Mouse (Mus musculus): Measurements from ENCODE around the gene Cryzl2. TPM values are rescaled to one million over a fixed set of nuclear protein-coding genes. Genes with fewer than 3 reads are reported as not detected.

Cryzl2 gene
- total and polyA plus RNA-seq, 2 experiments from 2014 or later, result 6.9 to 12.8 TPM

- Histone ChIP-seq H3K4me3 (ENCODE audit: low read depth, low read length) (no peak overlapping the region), H3K9me3 (ENCODE audit: low read length) (no peaks in the 10 kb centered on the region), H3K9ac (no peak overlapping the region), H3K4me2 (ENCODE audit: low read depth) (no peak overlapping the region), H3K27ac (ENCODE audit: low read depth, low read length) (no peak overlapping the region), H3K4me1 (ENCODE audit: insufficient read depth) (peaks cover 6% of the 10 kb centered on the region; the same call in 1 of the 2 replicates), H3K36me3 (ENCODE audit: insufficient read depth) (no peaks in the 10 kb centered on the region), H3K27me3 (ENCODE audit: insufficient read depth, low read length) (0 out of 2 replicates have a peak, but pooled peaks cover 4% of the 10 kb centered on the region)
- 65% methylated on average over 6 of the region's 6 CpGs for WGBS
- ATAC-seq (no peak), DNase-seq (no peak)
- no peak for TF ChIP-seq CTCF (IDR thresholded peaks at IDR 0.05; ENCODE audit: low read depth)
Observed at GRCm38 (mm10) chr1:157454876-157455275, 3.5 kb upstream of the Cryzl2 start.

- no peak for TF ChIP-seq CTCF (IDR thresholded peaks at IDR 0.05; ENCODE audit: low read depth)
- Histone ChIP-seq H3K4me2 (ENCODE audit: low read depth) (no peak overlapping the region), H3K27me3 (ENCODE audit: insufficient read depth, low read length) (no peaks in the 10 kb centered on the region), H3K4me3 (ENCODE audit: low read depth, low read length) (no peak overlapping the region), H3K9me3 (ENCODE audit: low read length) (no peaks in the 10 kb centered on the region), H3K9ac (no peak overlapping the region), H3K36me3 (ENCODE audit: insufficient read depth) (no peaks in the 10 kb centered on the region), H3K27ac (ENCODE audit: low read depth, low read length) (no peak overlapping the region), H3K4me1 (ENCODE audit: insufficient read depth) (peaks cover 4% of the 10 kb centered on the region; the same call in 1 of the 2 replicates)
- no peak for DNase-seq
- 37% methylated on average over 3 of the region's 3 CpGs for WGBS
- no peak for ATAC-seq
Observed at GRCm38 (mm10) chr1:157457789-157458188, 588 bp upstream of the Cryzl2 start.

GRCm38 (mm10) chr1:157459904-157460303 is 1.5 kb downstream of the Cryzl2 start:
- DNase-seq (no peak), ATAC-seq (no peak)
- no peak for TF ChIP-seq CTCF (IDR thresholded peaks at IDR 0.05; ENCODE audit: low read depth)
- no peak overlapping the region for H3K27ac ChIP-seq (ENCODE audit: low read depth, low read length)
- peaks cover 4% of the 10 kb centered on the region; the same call in 1 of the 2 replicates for H3K4me1 ChIP-seq (ENCODE audit: insufficient read depth)
- no peaks in the 10 kb centered on the region for H3K36me3 ChIP-seq (ENCODE audit: insufficient read depth)
- H3K9ac ChIP-seq, result no peak overlapping the region
- H3K9me3 ChIP-seq (ENCODE audit: low read length), result no peaks in the 10 kb centered on the region
- H3K4me2 ChIP-seq (ENCODE audit: low read depth), result no peak overlapping the region
- H3K27me3 ChIP-seq (ENCODE audit: insufficient read depth, low read length), result no peaks in the 10 kb centered on the region
- WGBS, result 94% methylated on average over 5 of the region's 5 CpGs
- H3K4me3 ChIP-seq (ENCODE audit: low read depth, low read length), result no peak overlapping the region

GRCm38 (mm10) chr1:157461276-157461675 is 2.9 kb downstream of the Cryzl2 start:
- DNase-seq (no peak), ATAC-seq (no peak)
- H3K9ac ChIP-seq, result no peak overlapping the region
- H3K4me2 ChIP-seq (ENCODE audit: low read depth), result no peak overlapping the region
- peaks cover 4% of the 10 kb centered on the region; the same call in 1 of the 2 replicates for H3K4me1 ChIP-seq (ENCODE audit: insufficient read depth)
- no peaks in the 10 kb centered on the region for H3K36me3 ChIP-seq (ENCODE audit: insufficient read depth)
- no peak overlapping the region for H3K27ac ChIP-seq (ENCODE audit: low read depth, low read length)
- WGBS, result 93% methylated on average over 5 of the region's 5 CpGs
- no peaks in the 10 kb centered on the region for H3K27me3 ChIP-seq (ENCODE audit: insufficient read depth, low read length)
- H3K4me3 ChIP-seq (ENCODE audit: low read depth, low read length), result no peak overlapping the region
- no peak for TF ChIP-seq CTCF (IDR thresholded peaks at IDR 0.05; ENCODE audit: low read depth)
- H3K9me3 ChIP-seq (ENCODE audit: low read length), result no peaks in the 10 kb centered on the region

- peaks cover 4% of the 10 kb centered on the region; the same call in 1 of the 2 replicates for H3K4me1 ChIP-seq (ENCODE audit: insufficient read depth)
- no peak for TF ChIP-seq CTCF (IDR thresholded peaks at IDR 0.05; ENCODE audit: low read depth)
- no peak overlapping the region for H3K4me3 ChIP-seq (ENCODE audit: low read depth, low read length)
- no peak overlapping the region for H3K27ac ChIP-seq (ENCODE audit: low read depth, low read length)
- H3K36me3 ChIP-seq (ENCODE audit: insufficient read depth), result no peaks in the 10 kb centered on the region
- no peak overlapping the region for H3K9ac ChIP-seq
- H3K9me3 ChIP-seq (ENCODE audit: low read length), result no peaks in the 10 kb centered on the region
- H3K4me2 ChIP-seq (ENCODE audit: low read depth), result no peak overlapping the region
- DNase-seq (no peak), ATAC-seq (no peak)
- no peaks in the 10 kb centered on the region for H3K27me3 ChIP-seq (ENCODE audit: insufficient read depth, low read length)
- 28% methylated on average over 3 of the region's 3 CpGs for WGBS
Observed at GRCm38 (mm10) chr1:157462336-157462735, 4.0 kb downstream of the Cryzl2 start.

- no peak overlapping the region for H3K9ac ChIP-seq
- ATAC-seq (no peak), DNase-seq (no peak)
- peak; percentile 49 for TF ChIP-seq CTCF (IDR thresholded peaks at IDR 0.05; ENCODE audit: low read depth)
- no peak overlapping the region for H3K4me2 ChIP-seq (ENCODE audit: low read depth)
- no peak overlapping the region for H3K27ac ChIP-seq (ENCODE audit: low read depth, low read length)
- H3K4me3 ChIP-seq (ENCODE audit: low read depth, low read length), result no peak overlapping the region
- H3K9me3 ChIP-seq (ENCODE audit: low read length), result no peaks in the 10 kb centered on the region
- no peaks in the 10 kb centered on the region for H3K36me3 ChIP-seq (ENCODE audit: insufficient read depth)
- whole genome bisulfite sequencing, result 58% methylated on average over 3 of the region's 3 CpGs
- H3K27me3 ChIP-seq (ENCODE audit: insufficient read depth, low read length), result no peaks in the 10 kb centered on the region
- H3K4me1 ChIP-seq (ENCODE audit: insufficient read depth), result no peaks in the 10 kb centered on the region
Observed at GRCm38 (mm10) chr1:157465194-157465593, 6.8 kb downstream of the Cryzl2 start.

GRCm38 (mm10) chr1:157467866-157468265 is 9.5 kb downstream of the Cryzl2 start:
- no peak for ATAC-seq
- no peak for TF ChIP-seq CTCF (IDR thresholded peaks at IDR 0.05; ENCODE audit: low read depth)
- no peaks in the 10 kb centered on the region for H3K9me3 ChIP-seq (ENCODE audit: low read length)
- no peaks in the 10 kb centered on the region for H3K4me1 ChIP-seq (ENCODE audit: insufficient read depth)
- H3K4me3 ChIP-seq (ENCODE audit: low read depth, low read length), result no peak overlapping the region
- H3K27ac ChIP-seq (ENCODE audit: low read depth, low read length), result no peak overlapping the region
- 96% methylated on average over 8 of the region's 8 CpGs for WGBS
- no peaks in the 10 kb centered on the region for H3K36me3 ChIP-seq (ENCODE audit: insufficient read depth)
- H3K9ac ChIP-seq, result no peak overlapping the region
- DNase-seq, result no peak
- H3K27me3 ChIP-seq (ENCODE audit: insufficient read depth, low read length), result no peaks in the 10 kb centered on the region
- no peak overlapping the region for H3K4me2 ChIP-seq (ENCODE audit: low read depth)

All from forebrain, postnatal 0 days (tissue).